Mouse (Mus musculus): ENCODE measurements around the gene Morc2a. TPM values are rescaled to one million over a fixed set of nuclear protein-coding genes. Genes with fewer than 3 reads are reported as not detected.
"Not testable (repeated sequence)": the region's sequence is repeated elsewhere in the genome, so short reads cannot be mapped to it uniquely, and the experiment has no call there.

Morc2a gene
- 38.7 and 39.3 TPM in 2 replicates for polyA plus RNA-seq (2015; fragmentation: Nextera tagmentation; extraction: Ambion mirVana)

- Histone ChIP-seq H3K36me3 (peaks cover 36% of the 10 kb centered on the region), H3K4me3 (peak within 1 kb of the TSS; percentile 97)
Observed at GRCm38 (mm10) chr11:3648964-3649841, at the start of gene Morc2a. Morc2a (plus strand) TSS chr11:3649191.

GRCm38 (mm10) chr11:3601966-3602365 is 47.0 kb upstream of the Morc2a start:
- not testable (repeated sequence) for H3K9me3 ChIP-seq; H3K4me1 ChIP-seq (replicated peaks); ATAC-seq (ENCODE audit: low FRiP score); H3K27me3 ChIP-seq; H3K4me3 ChIP-seq; H3K4me2 ChIP-seq; H3K27ac ChIP-seq; H3K36me3 ChIP-seq; H3K9ac ChIP-seq
- 72% methylated on average over 1 of the region's 1 CpGs for WGBS

More at GRCm38 (mm10) chr11:3648964-3649841, at the start of gene Morc2a:
- WGBS: under 1% methylated on average over 81 of the region's 81 CpGs
- H3K27ac ChIP-seq: peak within 1 kb of the TSS; percentile 97
- peaks cover 34% of the 10 kb centered on the region for H3K4me1 ChIP-seq (replicated peaks)
- no peaks in the 10 kb centered on the region for H3K27me3 ChIP-seq
- ATAC-seq (ENCODE audit: low FRiP score): peak; percentile 98
- 0 out of 2 replicates have a peak, but pooled peaks cover 15% of the 10 kb centered on the region for H3K9me3 ChIP-seq
- H3K9ac ChIP-seq: peak within 1 kb of the TSS; percentile 98
- H3K4me2 ChIP-seq: peak within 1 kb of the TSS; percentile 76

- H3K27ac ChIP-seq; ATAC-seq (ENCODE audit: low FRiP score); H3K4me3 ChIP-seq; H3K9me3 ChIP-seq; H3K27me3 ChIP-seq; H3K4me2 ChIP-seq; H3K36me3 ChIP-seq; H3K9ac ChIP-seq; H3K4me1 ChIP-seq (replicated peaks): not testable (repeated sequence)
- WGBS: 62% methylated on average over 2 of the region's 2 CpGs
Observed at GRCm38 (mm10) chr11:3602687-3603086, 46.3 kb upstream of the Morc2a start.

- no peaks in the 10 kb centered on the region for H3K27me3 ChIP-seq
- H3K27ac ChIP-seq: no peak overlapping the region
- ATAC-seq (ENCODE audit: low FRiP score): no peak
- H3K4me2 ChIP-seq: no peak overlapping the region
- 90% methylated on average over 5 of the region's 5 CpGs for WGBS
- H3K4me1 ChIP-seq (replicated peaks): no peaks in the 10 kb centered on the region
- no peaks in the 10 kb centered on the region for H3K9me3 ChIP-seq
- no peak overlapping the region for H3K4me3 ChIP-seq
- no peak overlapping the region for H3K9ac ChIP-seq
- H3K36me3 ChIP-seq: no peaks in the 10 kb centered on the region
Observed at GRCm38 (mm10) chr11:3606456-3606855, 42.5 kb upstream of the Morc2a start.

GRCm38 (mm10) chr11:3615576-3615975 is 33.4 kb upstream of the Morc2a start:
- Histone ChIP-seq H3K4me2 (no peak overlapping the region), H3K27ac (no peak overlapping the region), H3K9me3 (no peaks in the 10 kb centered on the region), H3K36me3 (no peaks in the 10 kb centered on the region), H3K4me3 (no peak overlapping the region), H3K9ac (no peak overlapping the region), H3K27me3 (no peaks in the 10 kb centered on the region), H3K4me1 (replicated peaks) (no peaks in the 10 kb centered on the region)
- WGBS: 98% methylated on average over 4 of the region's 4 CpGs
- no peak for ATAC-seq (ENCODE audit: low FRiP score)

GRCm38 (mm10) chr11:3622826-3623225 is 26.2 kb upstream of the Morc2a start:
- no peak for ATAC-seq (ENCODE audit: low FRiP score)
- 87% methylated on average over 5 of the region's 5 CpGs for WGBS
- no peak overlapping the region for H3K27ac ChIP-seq

GRCm38 (mm10) chr11:3624391-3625027 is 24.5 kb upstream of the Morc2a start:
- Histone ChIP-seq H3K4me1 (replicated peaks) (peaks cover 10% of the 10 kb centered on the region), H3K4me2 (no peak overlapping the region), H3K27me3 (peaks cover 15% of the 10 kb centered on the region), H3K9me3 (no peaks in the 10 kb centered on the region; the same call in 1 of the 2 replicates), H3K4me3 (no peak overlapping the region), H3K9ac (no peak overlapping the region), H3K36me3 (no peaks in the 10 kb centered on the region), H3K27ac (no peak overlapping the region)
- WGBS: 84% methylated on average over 4 of the region's 4 CpGs
- ATAC-seq (ENCODE audit: low FRiP score): no peak

More at GRCm38 (mm10) chr11:3622826-3623225, 26.2 kb upstream of the Morc2a start:
- Histone ChIP-seq H3K27me3 (0 out of 2 replicates have a peak, but pooled peaks cover 6% of the 10 kb centered on the region), H3K4me2 (no peak overlapping the region), H3K36me3 (no peaks in the 10 kb centered on the region), H3K4me3 (no peak overlapping the region), H3K4me1 (replicated peaks) (no peaks in the 10 kb centered on the region), H3K9me3 (no peaks in the 10 kb centered on the region; the same call in 1 of the 2 replicates), H3K9ac (no peak overlapping the region)

GRCm38 (mm10) chr11:3628999-3629491 is 19.9 kb upstream of the Morc2a start:
- Histone ChIP-seq H3K4me3 (peak overlapping the region; percentile 50), H3K4me1 (replicated peaks) (peaks cover 11% of the 10 kb centered on the region), H3K9me3 (no peaks in the 10 kb centered on the region; the same call in 1 of the 2 replicates), H3K9ac (peak overlapping the region; percentile 69), H3K27ac (no peak overlapping the region), H3K27me3 (peaks cover 16% of the 10 kb centered on the region), H3K4me2 (peak overlapping the region; percentile 89), H3K36me3 (no peaks in the 10 kb centered on the region)
- 1% methylated on average over 32 of the region's 32 CpGs for WGBS
- no peak; the same call in 1 of the 2 replicates for ATAC-seq (ENCODE audit: low FRiP score)

GRCm38 (mm10) chr11:3633269-3633668 is 15.7 kb upstream of the Morc2a start:
- H3K36me3 ChIP-seq; H3K4me3 ChIP-seq; H3K9ac ChIP-seq; H3K27me3 ChIP-seq; H3K4me2 ChIP-seq; ATAC-seq (ENCODE audit: low FRiP score); H3K9me3 ChIP-seq; H3K27ac ChIP-seq: not testable (repeated sequence)
- peaks cover 11% of the 10 kb centered on the region for H3K4me1 ChIP-seq (replicated peaks)
- WGBS: 87% methylated on average over 8 of the region's 8 CpGs

GRCm38 (mm10) chr11:3647688-3648087 is 1.3 kb upstream of the Morc2a start:
- H3K4me3 ChIP-seq: peak overlapping the region; percentile 97
- WGBS: 86% methylated on average over 5 of the region's 5 CpGs
- H3K27ac ChIP-seq: no peak overlapping the region; the same call in 1 of the 2 replicates
- peaks cover 43% of the 10 kb centered on the region for H3K36me3 ChIP-seq
- peak overlapping the region; percentile 72 for H3K4me2 ChIP-seq
- no peak for ATAC-seq (ENCODE audit: low FRiP score)
- H3K9ac ChIP-seq: peak overlapping the region; percentile 98
- H3K27me3 ChIP-seq: no peaks in the 10 kb centered on the region
- peaks cover 19% of the 10 kb centered on the region for H3K9me3 ChIP-seq
- peaks cover 34% of the 10 kb centered on the region for H3K4me1 ChIP-seq (replicated peaks)

GRCm38 (mm10) chr11:3648305-3648963 is 557 bp upstream of the Morc2a start:
- H3K4me1 ChIP-seq (replicated peaks): peaks cover 34% of the 10 kb centered on the region
- 2% methylated on average over 58 of the region's 62 CpGs for WGBS
- ATAC-seq (ENCODE audit: low FRiP score): peak; percentile 27; the same call in 1 of the 2 replicates
- H3K36me3 ChIP-seq: peaks cover 37% of the 10 kb centered on the region
- H3K4me2 ChIP-seq: peak overlapping the region; percentile 72
- H3K4me3 ChIP-seq: peak overlapping the region; percentile 97
- H3K9me3 ChIP-seq: peaks cover 15% of the 10 kb centered on the region; the same call in 1 of the 2 replicates
- H3K27ac ChIP-seq: peak overlapping the region; percentile 97
- peak overlapping the region; percentile 98 for H3K9ac ChIP-seq
- H3K27me3 ChIP-seq: no peaks in the 10 kb centered on the region

GRCm38 (mm10) chr11:3650141-3650540 is 1.1 kb downstream of the Morc2a start:
- no peak for ATAC-seq (ENCODE audit: low FRiP score)
- peak overlapping the region; percentile 97 for H3K4me3 ChIP-seq
- 0 out of 2 replicates have a peak, but pooled peaks cover 7% of the 10 kb centered on the region for H3K9me3 ChIP-seq
- H3K9ac ChIP-seq: no peak overlapping the region
- no peaks in the 10 kb centered on the region for H3K27me3 ChIP-seq
- H3K36me3 ChIP-seq: peaks cover 31% of the 10 kb centered on the region
- H3K4me1 ChIP-seq (replicated peaks): peaks cover 34% of the 10 kb centered on the region
- peak overlapping the region; percentile 76 for H3K4me2 ChIP-seq
- WGBS: 94% methylated on average over 6 of the region's 6 CpGs
- no peak overlapping the region for H3K27ac ChIP-seq

All from hindbrain, embryonic 13.5 days (tissue).